Mouse (Mus musculus) MEL (cell line): ENCODE measurements around the gene Clhc1. TPM values are rescaled to one million over a fixed set of nuclear protein-coding genes. Genes with fewer than 3 reads are reported as not detected.
"Not testable (repeated sequence)": the region's sequence is repeated elsewhere in the genome, so short reads cannot be mapped to it uniquely, and the experiment has no call there.

Experiments used
- DNase-seq: peaks from one replicate; pipeline ENCODE4 v3.0.0; 2011; ENCODE audit warnings: low read depth, low spot score
- H3K27ac ChIP-seq: 2 replicates; pipeline ENCODE4 v1.5.1; 2012; ENCODE audit warnings: low read depth, mild to moderate bottlenecking, control low read depth, low read length, moderate library complexity; ENCODE audit not compliant: control insufficient read depth
- H3K27me3 ChIP-seq, 2 experiments: fragments of 150-350 bp in 1 of 2; sonication (generic) in 1 of 2; 2 replicates each; pipeline ENCODE4 v1.6.1; 2012; ENCODE audit warnings: low read length in 2 of 2, mild to moderate bottlenecking in 2 of 2, improper control_type of control experiment in 1 of 2, moderate library complexity in 1 of 2; ENCODE audit not compliant: insufficient read depth in 2 of 2, control insufficient read depth in 1 of 2
- H3K36me3 ChIP-seq, 2 experiments: 2 replicates each; pipeline ENCODE4 v1.6.1; 2012 to 2014; ENCODE audit warnings: low read length in 2 of 2, improper control_type of control experiment in 1 of 2, inconsistent platforms in 1 of 2, mild to moderate bottlenecking in 1 of 2; ENCODE audit not compliant: insufficient read depth in 2 of 2, control insufficient read depth in 1 of 2
- H3K4me1 ChIP-seq, 2 experiments: fragments of 150-350 bp in 1 of 2; sonication (generic) in 1 of 2; 2 replicates each; pipeline ENCODE4 v1.6.1; 2012; ENCODE audit warnings: low read length in 2 of 2, improper control_type of control experiment in 1 of 2, mild to moderate bottlenecking in 1 of 2; ENCODE audit not compliant: insufficient read depth in 2 of 2, control insufficient read depth in 1 of 2
- H3K4me3 ChIP-seq, 2 experiments: fragments of 150-350 bp in 1 of 2; sonication (generic) in 1 of 2; 2 replicates each; pipeline ENCODE4 v1.5.1; 2012; ENCODE audit warnings: low read depth in 2 of 2, low read length in 2 of 2, mild to moderate bottlenecking in 2 of 2, moderate library complexity in 2 of 2, control low read depth in 1 of 2, improper control_type of control experiment in 1 of 2; ENCODE audit not compliant: control insufficient read depth in 1 of 2, insufficient read depth in 1 of 2
- H3K79me2 ChIP-seq: 2 replicates; pipeline ENCODE4 v1.6.1; 2012; ENCODE audit warnings: mild to moderate bottlenecking, low read length, moderate library complexity; ENCODE audit not compliant: control insufficient read depth, poor library complexity, insufficient read depth
- H3K9ac ChIP-seq: 2 replicates; pipeline ENCODE4 v1.6.1; 2012; ENCODE audit warnings: low read depth, mild to moderate bottlenecking, control low read depth, low read length, moderate library complexity; ENCODE audit not compliant: control insufficient read depth, poor library complexity, severe bottlenecking
- H3K9me3 ChIP-seq: fragments of 150-350 bp; sonication (generic); replicated peaks from 2 replicates; pipeline ENCODE4 v1.6.1; 2012; ENCODE audit warnings: mild to moderate bottlenecking, low read length, improper control_type of control experiment, moderate library complexity; ENCODE audit not compliant: insufficient read depth
- BHLHE40 ChIP-seq: IDR thresholded peaks from 2 replicates; pipeline ENCODE4 v1.6.1; 2012; ENCODE audit warnings: low read depth, mild to moderate bottlenecking, inconsistent platforms, low read length, improper control_type of control experiment, borderline replicate concordance
- CHD1 ChIP-seq: IDR thresholded peaks from 2 replicates; pipeline ENCODE4 v1.6.1; 2012; ENCODE audit warnings: low read depth, mild to moderate bottlenecking, inconsistent platforms, low read length, improper control_type of control experiment
- CHD2 ChIP-seq: IDR thresholded peaks from 2 replicates; pipeline ENCODE4 v1.6.1; 2011; ENCODE audit warnings: low read length, improper control_type of control experiment
- EP300 ChIP-seq, 2 experiments: IDR thresholded peaks; 2 replicates each; pipeline ENCODE4 v1.6.1; 2011; ENCODE audit warnings: improper control_type of control experiment in 2 of 2, low read length in 2 of 2, low read depth in 1 of 2, mild to moderate bottlenecking in 1 of 2
- ETS1 ChIP-seq: IDR thresholded peaks from 2 replicates; pipeline ENCODE4 v1.6.1; 2012; ENCODE audit warnings: low read depth, mild to moderate bottlenecking, inconsistent platforms, low read length, improper control_type of control experiment, moderate library complexity
- GATA1 ChIP-seq: IDR thresholded peaks from 2 replicates; pipeline ENCODE4 v1.6.1; 2011; ENCODE audit warnings: low read depth, low read length, improper control_type of control experiment
- KAT2A ChIP-seq: conservative IDR thresholded peaks from 2 replicates; pipeline ENCODE4 v1.6.1; 2012; ENCODE audit warnings: low read depth, low read length, improper control_type of control experiment, inconsistent platforms
- MAFK ChIP-seq: IDR thresholded peaks from 2 replicates; pipeline ENCODE4 v1.6.1; 2011; ENCODE audit warnings: low read depth, mild to moderate bottlenecking, low read length, improper control_type of control experiment, borderline replicate concordance
- MXI1 ChIP-seq: IDR thresholded peaks from 2 replicates; pipeline ENCODE4 v1.6.1; 2011; ENCODE audit warnings: mild to moderate bottlenecking, low read depth, low read length, improper control_type of control experiment
- MYB ChIP-seq: IDR thresholded peaks from 2 replicates; pipeline ENCODE4 v1.6.1; 2011; ENCODE audit warnings: mild to moderate bottlenecking, low read depth, low read length, improper control_type of control experiment
- MYC ChIP-seq: IDR thresholded peaks from 2 replicates; pipeline ENCODE4 v1.6.1; 2011; ENCODE audit warnings: low read depth, mild to moderate bottlenecking, low read length, improper control_type of control experiment, moderate library complexity
- POLR2A ChIP-seq, 2 experiments: IDR thresholded peaks; 2 replicates each; pipeline ENCODE4 v1.6.1; 2011 to 2012; ENCODE audit warnings: low read length in 2 of 2, mild to moderate bottlenecking in 2 of 2, control low read depth in 1 of 2, improper control_type of control experiment in 1 of 2, low read depth in 1 of 2, moderate library complexity in 1 of 2; ENCODE audit not compliant: control insufficient read depth in 1 of 2, insufficient read depth in 1 of 2, poor library complexity in 1 of 2
- POLR2AphosphoS2 ChIP-seq: IDR thresholded peaks from 2 replicates; pipeline ENCODE4 v1.6.1; 2011; ENCODE audit warnings: low read length, improper control_type of control experiment
- POLR2AphosphoS5 ChIP-seq: IDR thresholded peaks from 2 replicates; pipeline ENCODE4 v1.6.1; 2012; ENCODE audit warnings: low read depth, borderline replicate concordance, mild to moderate bottlenecking, inconsistent platforms, low read length, moderate library complexity, mixed read lengths
- RAD21 ChIP-seq: IDR thresholded peaks from 2 replicates; pipeline ENCODE4 v1.6.1; 2011; ENCODE audit warnings: mild to moderate bottlenecking, low read depth, low read length, improper control_type of control experiment
- RCOR1 ChIP-seq: IDR thresholded peaks from 2 replicates; pipeline ENCODE4 v1.6.1; 2012; ENCODE audit warnings: low read depth, mild to moderate bottlenecking, inconsistent platforms, low read length, improper control_type of control experiment
- TCF12 ChIP-seq: IDR thresholded peaks from 2 replicates; pipeline ENCODE4 v1.6.1; 2014; ENCODE audit warnings: low read depth, mild to moderate bottlenecking, inconsistent platforms, low read length, improper control_type of control experiment, moderate library complexity
- ZMIZ1 ChIP-seq: IDR thresholded peaks from 2 replicates; pipeline ENCODE4 v1.6.1; 2012; ENCODE audit warnings: low read depth, mild to moderate bottlenecking, inconsistent platforms, low read length, improper control_type of control experiment, moderate library complexity
- polyA plus RNA-seq, 2 experiments: library from polyadenylated mRNA; stranded (reverse) in 1 of 2; unstranded in 1 of 2; fragments of >175 nt in 1 of 2; fragments of >200 nt in 1 of 2; gene quantifications; 2 replicates each; pipeline versions ENCODE4 v1.2.1 to v1.2.4; 2012; ENCODE audit warnings: low replicate concordance in 2 of 2, low read depth in 1 of 2; ENCODE audit not compliant: insufficient read length in 2 of 2, insufficient read depth in 1 of 2, missing spikeins in 1 of 2
- total RNA-seq: library from RNA; depleted of rRNA; stranded (reverse); fragments of 300-350 nt; gene quantifications from 2 replicates; pipeline ENCODE4 v1.2.3, GENCODE M21; 2012

The Clhc1 gene
- total and polyA plus RNA-seq, 3 experiments: 0.08 to 0.62 TPM; not detected in 1

DNA sequence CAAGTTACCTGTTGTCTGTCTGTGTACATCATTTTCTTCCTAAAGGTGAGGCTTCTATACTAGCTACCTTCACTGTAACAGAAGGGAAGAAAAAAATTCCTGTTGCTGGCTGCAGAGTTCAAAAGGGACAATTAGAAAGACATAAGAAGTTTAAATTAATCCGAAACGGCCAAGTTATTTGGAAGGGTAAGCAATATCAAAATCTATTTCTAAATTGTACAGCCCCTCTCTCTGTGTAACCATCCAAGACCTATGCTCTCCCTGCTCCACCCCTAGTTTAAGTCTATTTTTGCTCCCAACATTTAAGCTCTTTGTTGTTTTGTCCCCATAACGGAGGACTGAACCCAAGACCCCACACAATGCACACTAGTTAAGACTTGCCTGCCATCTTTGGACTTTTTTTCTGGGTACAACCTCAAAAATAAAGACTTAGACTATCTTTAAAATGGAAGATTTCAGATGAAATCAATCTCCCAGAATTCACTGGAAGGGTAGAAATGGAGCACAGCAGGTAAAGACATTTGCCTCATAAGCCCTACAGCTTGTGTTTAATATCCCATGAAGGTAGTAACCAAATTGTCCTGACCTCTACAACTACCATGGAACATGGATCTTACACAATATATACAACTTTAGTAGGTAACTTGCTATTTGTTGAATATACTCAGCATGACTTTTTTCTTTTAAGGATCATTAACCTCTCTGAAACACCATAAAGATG lies 3.4 kb upstream of the Clhc1 start:
- peaks cover 26% of the 10 kb centered on the region for H3K79me2 ChIP-seq
- TF ChIP-seq GATA1: no peak
- no peak for TF ChIP-seq ETS1
- TF ChIP-seq RAD21: no peak
- TF ChIP-seq ZMIZ1: peak; percentile 41
- no peak for TF ChIP-seq BHLHE40
- TF ChIP-seq MXI1: no peak
- no peak for TF ChIP-seq RCOR1
- TF ChIP-seq EP300 (IDR thresholded peaks at IDR 0.05; ENCODE audit: low read depth in 1 of 2, low read length in 2 of 2): no peak
- TF ChIP-seq TCF12: no peak
- TF ChIP-seq MAFK: peak; percentile 31; the same call in 1 of the 2 replicates
- peak in 1 of 2 experiments; percentile 17; a peak in 1 of 4 replicates for TF ChIP-seq POLR2A (IDR thresholded peaks at IDR 0.05; ENCODE audit: control insufficient read depth in 1 of 2, insufficient read depth in 1 of 2, low read depth in 1 of 2, low read length in 2 of 2, poor library complexity in 1 of 2)
- TF ChIP-seq POLR2AphosphoS2: peak; percentile 57; the same call in 1 of the 2 replicates
- peak; percentile 75; the same call in 1 of the 2 replicates for TF ChIP-seq POLR2AphosphoS5
- TF ChIP-seq KAT2A: no peak
- no peaks in the 10 kb centered on the region for H3K27me3 ChIP-seq
- H3K27ac ChIP-seq: no peak overlapping the region
- H3K36me3 ChIP-seq: peaks cover 26 to 33% of the 10 kb centered on the region in 2 experiments
- no peak overlapping the region for H3K9ac ChIP-seq
- no peak overlapping the region for H3K4me3 ChIP-seq
- H3K4me1 ChIP-seq: peaks cover 0 to 13% of the 10 kb centered on the region in 2 experiments; a peak in 2 of 4 replicates
- peak; percentile 55 for DNase-seq
- no peaks in the 10 kb centered on the region for H3K9me3 ChIP-seq

DNA sequence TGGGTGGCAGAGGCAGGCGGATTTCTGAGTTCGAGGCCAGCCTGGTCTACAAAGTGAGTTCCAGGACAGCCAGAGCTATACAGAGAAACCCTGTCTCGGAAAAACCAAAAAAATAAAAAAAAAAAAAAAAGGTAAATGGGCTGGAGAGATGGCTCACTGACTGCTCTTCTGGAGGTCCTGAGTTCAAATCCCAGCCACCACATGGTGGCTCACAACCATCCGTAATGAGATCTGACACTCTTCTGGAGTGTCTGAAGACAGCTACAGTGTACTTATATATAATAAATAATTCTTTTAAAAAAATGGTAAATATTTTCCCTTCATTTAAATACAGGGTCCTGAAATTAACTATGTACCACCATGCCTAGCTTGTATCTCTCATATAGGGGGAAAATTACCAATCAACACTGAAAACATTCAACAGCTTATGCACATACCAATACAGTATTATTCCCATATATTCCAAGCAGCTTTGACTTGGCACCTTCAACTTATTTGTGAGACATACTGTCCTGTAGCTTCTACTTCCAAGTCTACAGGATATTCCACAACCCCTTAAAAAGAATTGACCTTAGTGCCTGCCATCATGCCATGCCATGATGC lies 2.5 kb upstream of the Clhc1 start:
- Histone ChIP-seq H3K9ac (peak overlapping the region; percentile 97), H3K4me1 (peaks cover 4 to 17% of the 10 kb centered on the region in 2 experiments), H3K79me2 (peaks cover 26% of the 10 kb centered on the region), H3K36me3 (peaks cover 30 to 33% of the 10 kb centered on the region in 2 experiments), H3K27ac (peak overlapping the region; percentile 24)
- DNase-seq: peak; percentile 46
- not testable (repeated sequence) for H3K4me3 ChIP-seq, H3K9me3 ChIP-seq, H3K27me3 ChIP-seq
- TF ChIP-seq CHD1: peak; percentile 71
- 0 out of 2 replicates have a peak, but pooled peaks have one; percentile 11 for TF ChIP-seq MYC
- 0 out of 2 replicates have a peak, but pooled peaks have one; percentile 7 for TF ChIP-seq CHD2
- TF ChIP-seq MYB: 0 out of 2 replicates have a peak, but pooled peaks have one; percentile 16
- peak in 1 of 2 experiments; percentile 59; a peak in 1 of 4 replicates for TF ChIP-seq POLR2A (IDR thresholded peaks at IDR 0.05; ENCODE audit: control insufficient read depth in 1 of 2, insufficient read depth in 1 of 2, low read depth in 1 of 2, low read length in 2 of 2, poor library complexity in 1 of 2)
- 0 out of 2 replicates have a peak, but pooled peaks have one; percentile 8 for TF ChIP-seq RCOR1
- TF ChIP-seq ZMIZ1: peak; percentile 88
- TF ChIP-seq POLR2AphosphoS2: peak; percentile 43
